Mouse (Mus musculus) stomach, embryonic 14.5 days (tissue): ENCODE measurements around the gene Bhmt. TPM values are rescaled to one million over a fixed set of nuclear protein-coding genes. Genes with fewer than 3 reads are reported as not detected.
"Not testable (repeated sequence)": the region's sequence is repeated elsewhere in the genome, so short reads cannot be mapped to it uniquely, and the experiment has no call there.

Experiments
- ATAC-seq: fragments of 200-750 bp; cut with Nextera tagmentation; 2 replicates; pipeline ENCODE4 v1.8.0; 2017; ENCODE audit warnings: low read depth, moderate TSS enrichment; ENCODE audit not compliant: insufficient number of reproducible peaks, insufficient read depth, low FRiP score
- H3K27ac ChIP-seq: fragments of 300-500 bp; sonication (generic); 2 replicates; pipeline ENCODE4 v1.5.1; 2014; ENCODE audit warnings: mild to moderate bottlenecking, low read length, moderate library complexity, mixed read lengths
- H3K27me3 ChIP-seq: fragments of 300-500 bp; sonication (generic); 2 replicates; pipeline ENCODE4 v1.6.1; 2014; ENCODE audit warnings: low read length, control low read depth, mixed read lengths; ENCODE audit not compliant: control insufficient read depth, insufficient read depth
- H3K36me3 ChIP-seq: fragments of 300-500 bp; sonication (generic); 2 replicates; pipeline ENCODE4 v1.6.1; 2014; ENCODE audit warnings: mild to moderate bottlenecking, control low read depth, low read length, moderate library complexity, mixed read lengths; ENCODE audit not compliant: control insufficient read depth, insufficient read depth
- H3K4me1 ChIP-seq: fragments of 300-500 bp; sonication (generic); 2 replicates; pipeline ENCODE4 v1.6.1; 2014; ENCODE audit warnings: low read length, control low read depth, mixed read lengths; ENCODE audit not compliant: control insufficient read depth, insufficient read depth
- H3K4me2 ChIP-seq: fragments of 300-500 bp; sonication (generic); replicated peaks from 2 replicates; pipeline ENCODE4 v1.6.1; 2014; ENCODE audit warnings: low read depth, low read length, control low read depth
- H3K4me3 ChIP-seq: fragments of 300-500 bp; sonication (generic); 2 replicates; pipeline ENCODE4 v1.5.1; 2014; ENCODE audit warnings: low read depth, low read length, control low read depth
- H3K9ac ChIP-seq: fragments of 300-500 bp; sonication (generic); replicated peaks from 2 replicates; pipeline ENCODE4 v1.6.1; 2014; ENCODE audit warnings: low read depth, mild to moderate bottlenecking, control low read depth, low read length, moderate library complexity, mixed read lengths
- H3K9me3 ChIP-seq: fragments of 300-500 bp; sonication (generic); 2 replicates; pipeline ENCODE4 v1.6.1; 2016; ENCODE audit warnings: low read depth, low read length, control low read depth; ENCODE audit not compliant: control insufficient read depth
- WGBS: fragments of 180-500 bp; shearing (Covaris S2); extraction: QIAGEN DNeasy Blood & Tissue Kit; methylation state at CpG from one replicate; pipeline ENCODE4 v1.1.7; 2014; 5-methylcytosine and 5-hydroxymethylcytosine counted together
- polyA plus RNA-seq: library from polyadenylated mRNA; unstranded; fragments of >200 nt; fragmentation: Nextera tagmentation; extraction: Ambion mirVana; gene quantifications from 2 replicates; pipeline ENCODE4 v1.2.1, GENCODE M21; 2014

The Bhmt gene
- polyA plus RNA-seq, 1 experiment from 2014 or later: 0.10 TPM

GRCm38 (mm10) chr13:93601527-93601926 is 36.2 kb downstream of the Bhmt start:
- Histone ChIP-seq H3K27me3 (no peaks in the 10 kb centered on the region), H3K4me2 (no peak overlapping the region), H3K27ac (no peak overlapping the region), H3K4me3 (no peak overlapping the region), H3K4me1 (no peaks in the 10 kb centered on the region), H3K9me3 (no peaks in the 10 kb centered on the region), H3K9ac (no peak overlapping the region), H3K36me3 (no peaks in the 10 kb centered on the region)
- ATAC-seq: no peak
- 78% methylated on average over 11 of the region's 11 CpGs for WGBS

GRCm38 (mm10) chr13:93593040-93593699 is 44.6 kb downstream of the Bhmt start:
- Histone ChIP-seq H3K9me3 (no peaks in the 10 kb centered on the region), H3K9ac (no peak overlapping the region), H3K27me3 (no peaks in the 10 kb centered on the region), H3K4me1 (no peaks in the 10 kb centered on the region), H3K36me3 (no peaks in the 10 kb centered on the region), H3K4me2 (no peak overlapping the region), H3K4me3 (no peak overlapping the region), H3K27ac (no peak overlapping the region)
- ATAC-seq: no peak
- 78% methylated on average over 2 of the region's 2 CpGs for WGBS

- H3K9ac ChIP-seq, H3K36me3 ChIP-seq, H3K4me3 ChIP-seq, H3K27me3 ChIP-seq, ATAC-seq, H3K27ac ChIP-seq, H3K4me2 ChIP-seq, H3K9me3 ChIP-seq, H3K4me1 ChIP-seq: not testable (repeated sequence)
- 88% methylated on average over 9 of the region's 9 CpGs for WGBS
Measured at GRCm38 (mm10) chr13:93582526-93582925, 55.2 kb downstream of the Bhmt start.

- Histone ChIP-seq H3K9me3 (no peaks in the 10 kb centered on the region), H3K27ac (no peak overlapping the region), H3K4me3 (no peak overlapping the region), H3K4me2 (no peak overlapping the region), H3K4me1 (no peaks in the 10 kb centered on the region), H3K36me3 (no peaks in the 10 kb centered on the region), H3K27me3 (no peaks in the 10 kb centered on the region), H3K9ac (no peak overlapping the region)
- 82% methylated on average over 5 of the region's 5 CpGs for WGBS
- no peak for ATAC-seq
Measured at GRCm38 (mm10) chr13:93580431-93580830, 57.3 kb downstream of the Bhmt start.

- H3K27ac ChIP-seq: no peak overlapping the region
- no peaks in the 10 kb centered on the region for H3K4me1 ChIP-seq
- 66% methylated on average over 4 of the region's 4 CpGs for WGBS
- H3K4me2 ChIP-seq: no peak overlapping the region
- no peaks in the 10 kb centered on the region for H3K36me3 ChIP-seq
- no peak overlapping the region for H3K9ac ChIP-seq
- H3K4me3 ChIP-seq: no peak overlapping the region
- no peaks in the 10 kb centered on the region for H3K27me3 ChIP-seq
- no peak for ATAC-seq
- no peaks in the 10 kb centered on the region for H3K9me3 ChIP-seq
Measured at GRCm38 (mm10) chr13:93569676-93570075, 68.1 kb downstream of the Bhmt start.

Other genes with a start within 250 kb of the Bhmt start
- 6.1 and 7.4 TPM in 2 replicates for gene Jmy, start 138.2 kb downstream of the Bhmt start, polyA plus RNA-seq
- not detected in 2 replicates for gene Bhmt2, start 36.3 kb upstream of the Bhmt start, polyA plus RNA-seq
- gene Dmgdh, start 36.5 kb upstream of the Bhmt start, polyA plus RNA-seq: not detected in 2 replicates
- gene Arsb, start 133.7 kb upstream of the Bhmt start, polyA plus RNA-seq: 15.8 and 17.1 TPM in 2 replicates